Mouse (Mus musculus) forebrain, embryonic 16.5 days (tissue): ENCODE measurements around the gene Itga9. TPM values are rescaled to one million over a fixed set of nuclear protein-coding genes. Genes with fewer than 3 reads are reported as not detected.

ENCODE experiments used
- ATAC-seq: fragments of 200-750 bp; cut with Nextera tagmentation; 2 replicates; pipeline ENCODE4 v1.8.0; 2017; ENCODE audit warnings: mild to moderate bottlenecking, moderate library complexity
- H3K27ac ChIP-seq: fragments of 300-500 bp; sonication (generic); 2 replicates; pipeline ENCODE4 v1.5.1; 2014; ENCODE audit warnings: low read length, control low read depth
- H3K27me3 ChIP-seq: fragments of 300-500 bp; sonication (generic); replicated peaks from 2 replicates; pipeline ENCODE4 v1.6.1; 2014; ENCODE audit warnings: low read length; ENCODE audit not compliant: control insufficient read depth, insufficient read depth
- H3K36me3 ChIP-seq: fragments of 300-500 bp; sonication (generic); 2 replicates; pipeline ENCODE4 v1.6.1; 2014; ENCODE audit not compliant: control insufficient read depth, insufficient read depth
- H3K4me1 ChIP-seq: fragments of 300-500 bp; sonication (generic); replicated peaks from 2 replicates; pipeline ENCODE4 v1.6.1; 2014; ENCODE audit warnings: low read length; ENCODE audit not compliant: control insufficient read depth, insufficient read depth
- H3K4me2 ChIP-seq: fragments of 300-500 bp; sonication (generic); 2 replicates; pipeline ENCODE4 v1.6.1; 2014; ENCODE audit warnings: mild to moderate bottlenecking, low read length, control low read depth
- H3K4me3 ChIP-seq: fragments of 300-500 bp; sonication (generic); replicated peaks from 2 replicates; pipeline ENCODE4 v1.5.1; 2014; ENCODE audit warnings: mild to moderate bottlenecking, low read length, control low read depth
- H3K9ac ChIP-seq: fragments of 300-500 bp; sonication (generic); replicated peaks from 2 replicates; pipeline ENCODE4 v1.6.1; 2014; ENCODE audit warnings: low read depth, low read length, control low read depth
- H3K9me3 ChIP-seq: fragments of 300-500 bp; sonication (generic); 2 replicates; pipeline ENCODE4 v1.6.1; 2016; ENCODE audit warnings: low read length; ENCODE audit not compliant: control insufficient read depth
- whole genome bisulfite sequencing: fragments of 180-500 bp; shearing (Covaris S2); extraction: QIAGEN DNeasy Blood & Tissue Kit; methylation state at CpG from one replicate; pipeline ENCODE4 v1.1.7; 2014; 5-methylcytosine and 5-hydroxymethylcytosine counted together
- polyA plus RNA-seq: library from polyadenylated mRNA; unstranded; fragments of >200 nt; fragmentation: Nextera tagmentation; extraction: Ambion mirVana; gene quantifications from 2 replicates; pipeline ENCODE4 v1.2.1, GENCODE M21; 2015

Itga9 gene
- polyA plus RNA-seq, 1 experiment from 2014 or later: 1.2 TPM

GRCm38 (mm10) chr9:118832533-118832932 is 226.0 kb downstream of the Itga9 start:
- no peak overlapping the region for H3K4me3 ChIP-seq
- no peak overlapping the region for H3K27ac ChIP-seq
- no peak overlapping the region for H3K4me2 ChIP-seq
- H3K36me3 ChIP-seq: no peaks in the 10 kb centered on the region
- no peak overlapping the region for H3K9ac ChIP-seq
- 91% methylated on average over 3 of the region's 3 CpGs for WGBS
- no peaks in the 10 kb centered on the region for H3K9me3 ChIP-seq
- no peaks in the 10 kb centered on the region for H3K27me3 ChIP-seq
- ATAC-seq: no peak
- H3K4me1 ChIP-seq: peaks cover 4% of the 10 kb centered on the region; the same call in 1 of the 2 replicates

GRCm38 (mm10) chr9:118833413-118833812 is 226.9 kb downstream of the Itga9 start:
- Histone ChIP-seq H3K36me3 (no peaks in the 10 kb centered on the region), H3K4me1 (peaks cover 4% of the 10 kb centered on the region; the same call in 1 of the 2 replicates), H3K27ac (no peak overlapping the region), H3K4me2 (no peak overlapping the region), H3K9me3 (no peaks in the 10 kb centered on the region), H3K27me3 (no peaks in the 10 kb centered on the region), H3K4me3 (no peak overlapping the region), H3K9ac (no peak overlapping the region)
- 79% methylated on average over 8 of the region's 8 CpGs for WGBS
- no peak for ATAC-seq

DNA sequence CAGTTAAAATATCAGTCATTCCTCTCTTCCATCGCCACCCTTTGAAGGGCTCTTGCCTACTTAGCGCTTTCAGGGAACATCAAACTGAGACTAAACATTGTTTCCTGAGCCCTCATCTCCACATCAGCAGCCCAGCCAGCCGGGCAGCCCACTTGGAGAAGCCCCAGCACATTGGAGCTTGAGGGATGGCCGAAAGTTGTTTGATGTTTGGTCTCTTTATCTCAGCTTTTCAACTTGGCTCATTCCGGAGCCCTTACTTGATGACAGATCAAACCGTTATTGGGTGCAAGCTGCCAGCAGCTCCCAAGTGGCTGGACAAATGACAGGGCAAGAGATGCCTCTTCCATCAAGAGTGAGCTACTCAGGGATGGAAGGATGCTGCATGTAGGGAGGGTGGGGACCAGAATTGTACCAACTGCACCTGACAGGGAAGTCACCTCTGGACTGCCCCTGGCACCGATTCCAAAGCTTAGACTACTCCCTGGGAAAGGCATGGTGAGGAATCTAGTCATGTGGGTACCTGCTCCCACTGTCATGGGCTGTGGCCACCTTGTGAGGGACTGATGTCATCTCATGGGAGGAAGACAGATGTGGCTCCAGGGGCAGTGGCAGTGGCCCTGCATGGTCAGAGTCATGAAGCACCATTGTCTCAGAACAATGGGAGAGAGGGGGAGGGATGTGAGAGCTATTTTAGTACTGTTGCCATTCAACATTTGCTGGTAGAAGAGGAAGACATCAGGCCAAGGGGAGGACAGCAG is 232.6 kb downstream of the Itga9 start:
- H3K27ac ChIP-seq: no peak overlapping the region
- WGBS: 88% methylated on average over 7 of the region's 7 CpGs
- ATAC-seq: no peak
- H3K4me3 ChIP-seq: no peak overlapping the region
- H3K4me2 ChIP-seq: no peak overlapping the region
- no peaks in the 10 kb centered on the region for H3K4me1 ChIP-seq
- no peaks in the 10 kb centered on the region for H3K9me3 ChIP-seq
- H3K36me3 ChIP-seq: no peaks in the 10 kb centered on the region
- no peaks in the 10 kb centered on the region for H3K27me3 ChIP-seq
- no peak overlapping the region for H3K9ac ChIP-seq

DNA sequence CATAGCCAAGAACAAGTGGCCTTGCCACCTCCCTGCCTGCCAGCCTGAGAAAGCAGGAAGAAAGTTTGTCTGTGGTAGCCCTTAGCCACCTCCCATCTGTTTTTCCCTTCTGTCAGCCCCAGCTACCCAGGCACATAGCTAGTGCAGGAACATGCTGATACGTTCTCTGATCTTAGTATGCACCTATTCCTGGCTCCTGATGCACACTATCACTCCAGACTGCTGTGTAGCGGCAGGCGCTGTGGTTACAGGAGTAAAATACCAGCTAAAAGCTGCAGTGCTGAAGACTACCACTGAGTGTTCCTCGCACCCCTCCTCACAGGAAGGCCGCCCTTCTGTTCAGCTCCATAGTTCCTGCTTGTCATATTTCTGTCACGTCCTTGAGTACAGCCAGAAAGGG is 234.8 kb downstream of the Itga9 start:
- 88% methylated on average over 6 of the region's 6 CpGs for whole genome bisulfite sequencing
- Histone ChIP-seq H3K36me3 (no peaks in the 10 kb centered on the region), H3K4me3 (no peak overlapping the region), H3K9ac (no peak overlapping the region), H3K27ac (no peak overlapping the region), H3K9me3 (no peaks in the 10 kb centered on the region), H3K4me2 (no peak overlapping the region), H3K27me3 (no peaks in the 10 kb centered on the region), H3K4me1 (no peaks in the 10 kb centered on the region)
- ATAC-seq: no peak

- Histone ChIP-seq H3K27me3 (no peaks in the 10 kb centered on the region), H3K4me3 (no peak overlapping the region), H3K36me3 (no peaks in the 10 kb centered on the region), H3K27ac (no peak overlapping the region), H3K9ac (no peak overlapping the region), H3K9me3 (no peaks in the 10 kb centered on the region), H3K4me1 (no peaks in the 10 kb centered on the region), H3K4me2 (no peak overlapping the region)
- 88% methylated on average over 7 of the region's 7 CpGs for WGBS
- ATAC-seq: no peak
These were observed 235.5 kb downstream of the Itga9 start for GRCm38 (mm10) chr9:118841907-118842432.

DNA sequence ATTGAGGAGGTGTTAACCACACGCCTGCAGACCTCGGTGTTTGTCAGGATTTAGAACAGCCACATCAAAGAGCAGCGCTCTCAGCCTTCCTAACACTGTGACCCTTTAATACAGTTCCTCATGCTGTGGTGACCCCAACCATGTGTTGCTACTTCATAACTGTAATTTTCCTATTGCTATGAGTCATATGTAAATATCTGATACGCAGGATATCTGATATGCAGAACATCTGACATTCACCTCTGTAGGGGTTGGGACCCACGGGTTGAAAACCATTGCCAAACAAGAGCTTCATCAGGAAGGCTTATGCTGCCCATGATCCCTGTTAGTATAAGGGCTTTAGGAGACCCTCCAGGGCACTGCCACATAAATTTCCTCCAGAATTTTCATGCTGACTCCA is 237.2 kb downstream of the Itga9 start:
- 93% methylated on average over 5 of the region's 5 CpGs for WGBS
- no peaks in the 10 kb centered on the region for H3K27me3 ChIP-seq

DNA sequence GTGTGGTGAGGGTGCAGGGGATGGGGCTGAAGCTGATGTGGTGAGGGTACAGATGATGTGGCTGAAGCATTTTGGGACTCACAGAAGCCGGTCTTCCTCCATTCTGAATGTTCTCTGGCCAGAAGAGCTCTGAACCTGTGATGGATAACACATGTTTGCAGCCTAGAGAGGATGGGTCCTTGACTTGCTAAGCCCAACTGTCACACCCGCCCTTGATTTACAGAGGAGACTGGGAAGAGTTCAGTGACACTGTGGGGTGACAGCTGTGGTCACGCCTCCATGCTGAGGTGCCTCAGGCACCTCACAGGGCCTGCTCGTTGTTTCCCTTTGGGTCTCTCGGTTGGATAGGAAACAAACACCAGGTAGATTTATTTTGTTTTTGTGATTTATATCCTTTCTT is 238.5 kb downstream of the Itga9 start:
- Histone ChIP-seq H3K27me3 (no peaks in the 10 kb centered on the region), H3K4me3 (no peak overlapping the region), H3K9me3 (no peaks in the 10 kb centered on the region), H3K9ac (no peak overlapping the region), H3K27ac (no peak overlapping the region), H3K36me3 (no peaks in the 10 kb centered on the region), H3K4me2 (no peak overlapping the region), H3K4me1 (no peaks in the 10 kb centered on the region)
- no peak for ATAC-seq
- WGBS: 75% methylated on average over 5 of the region's 5 CpGs

More for the DNA sequence above, 237.2 kb downstream of the Itga9 start:
- Histone ChIP-seq H3K9me3 (no peaks in the 10 kb centered on the region), H3K9ac (no peak overlapping the region), H3K4me2 (no peak overlapping the region), H3K27ac (no peak overlapping the region), H3K36me3 (no peaks in the 10 kb centered on the region), H3K4me1 (no peaks in the 10 kb centered on the region), H3K4me3 (no peak overlapping the region)
- ATAC-seq: no peak

GRCm38 (mm10) chr9:118846766-118847165 is 240.3 kb downstream of the Itga9 start:
- 77% methylated on average over 3 of the region's 3 CpGs for WGBS
- H3K27me3 ChIP-seq: no peaks in the 10 kb centered on the region
- ATAC-seq: no peak
- H3K27ac ChIP-seq: no peak overlapping the region
- no peaks in the 10 kb centered on the region for H3K9me3 ChIP-seq
- no peaks in the 10 kb centered on the region for H3K36me3 ChIP-seq
- no peak overlapping the region for H3K9ac ChIP-seq
- no peak overlapping the region for H3K4me2 ChIP-seq
- no peak overlapping the region for H3K4me3 ChIP-seq
- no peaks in the 10 kb centered on the region for H3K4me1 ChIP-seq

GRCm38 (mm10) chr9:118856665-118857064 is 250.2 kb downstream of the Itga9 start:
- no peaks in the 10 kb centered on the region for H3K4me1 ChIP-seq
- no peaks in the 10 kb centered on the region for H3K9me3 ChIP-seq
- no peaks in the 10 kb centered on the region for H3K36me3 ChIP-seq
- ATAC-seq: no peak
- no peaks in the 10 kb centered on the region for H3K27me3 ChIP-seq
- no peak overlapping the region for H3K4me3 ChIP-seq
- H3K27ac ChIP-seq: no peak overlapping the region
- 73% methylated on average over 9 of the region's 9 CpGs for WGBS
- H3K4me2 ChIP-seq: no peak overlapping the region
- H3K9ac ChIP-seq: no peak overlapping the region
